Mouse (Mus musculus) forelimb bud, embryonic 11.5 days (tissue): ENCODE measurements around the gene Mroh9.
A peak's percentile ranks its signal among the peaks of the same experiment; 100 is the strongest.

Source experiments
- DNase-seq: peaks from one replicate; pipeline ENCODE4 v3.0.0-alpha.2; 2012; ENCODE audit warnings: low read depth, low spot score

Mroh9 gene

GRCm38 (mm10) chr1:163085570-163085969, at the start of gene Mroh9:
TSS of gene Mroh9 (minus strand) at chr1:163085670.
- DNase-seq, result no peak

- no peak for DNase-seq
Measured at GRCm38 (mm10) chr1:163129976-163130375, 44.5 kb upstream of the Mroh9 start.

DNA sequence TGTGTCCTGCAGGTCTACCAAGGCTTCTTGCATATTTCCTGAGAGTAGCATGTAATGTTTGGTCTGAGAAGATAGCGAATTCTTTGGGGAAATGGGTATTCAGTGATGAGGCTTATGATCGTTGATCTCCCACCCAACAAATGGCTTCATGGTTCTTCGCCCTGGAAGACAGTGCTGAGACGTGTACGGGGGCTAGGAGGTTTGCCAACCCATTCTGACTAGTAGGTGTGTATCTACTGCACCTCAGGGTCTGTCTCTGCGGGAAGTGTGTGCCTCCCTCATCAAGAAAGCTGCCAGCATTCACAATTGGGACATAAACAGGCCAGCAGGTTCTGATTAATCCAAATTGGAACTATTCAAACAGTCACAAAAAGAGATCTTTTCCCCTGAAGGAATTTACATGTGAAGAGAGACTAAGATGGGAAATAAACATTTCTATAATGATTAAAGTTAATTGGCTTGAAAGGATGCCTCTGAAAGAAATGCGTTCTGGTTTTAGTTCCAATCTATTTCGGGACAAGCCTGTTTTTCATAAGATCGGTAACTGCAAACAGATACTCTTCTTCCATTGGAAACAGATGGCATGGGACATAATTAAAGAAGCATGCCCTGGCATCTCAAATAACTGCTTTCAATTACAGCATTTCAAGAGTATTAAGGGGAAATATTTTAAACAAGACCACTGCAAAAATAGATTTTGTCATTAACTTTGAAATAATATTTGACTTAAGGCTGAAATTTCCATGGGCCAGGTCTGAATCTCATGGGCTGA, 43.8 kb upstream of the Mroh9 start:
- DNase-seq, result peak; percentile 68

DNA sequence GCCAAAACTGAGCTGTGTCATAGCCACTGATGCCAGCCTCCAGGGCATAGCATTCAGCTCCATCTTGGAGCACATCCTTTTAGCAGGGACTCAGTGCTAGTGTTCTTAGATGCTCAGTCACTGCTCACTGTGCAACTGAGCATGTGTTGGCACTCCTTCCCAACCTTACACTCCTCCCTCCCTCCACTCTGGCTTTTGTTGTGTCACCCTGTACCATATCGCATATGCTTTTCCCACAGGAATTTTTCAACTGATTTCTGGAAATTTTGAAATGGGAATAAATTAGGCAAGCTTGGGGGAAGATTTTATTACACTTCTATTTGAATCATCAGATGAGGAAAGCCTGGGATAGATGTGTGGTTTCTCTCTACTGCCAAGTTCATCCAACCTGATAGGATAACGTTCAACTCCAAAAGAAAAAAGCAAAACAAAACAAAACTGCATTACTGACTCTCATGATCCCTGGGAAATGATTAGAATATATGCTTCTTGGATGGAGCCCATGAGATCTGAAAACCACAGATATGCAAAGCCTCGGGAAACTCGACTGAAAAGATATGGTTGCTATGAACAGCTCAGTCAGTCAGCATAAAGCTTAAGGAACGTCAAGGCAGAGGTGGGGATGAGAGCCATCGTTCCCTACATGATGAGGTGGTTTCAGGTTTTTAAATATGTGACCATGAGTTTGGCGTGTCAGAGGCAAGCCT, 40.9 kb upstream of the Mroh9 start:
- DNase-seq, result no peak

GRCm38 (mm10) chr1:163122414-163122813, 36.9 kb upstream of the Mroh9 start:
- no peak for DNase-seq

- DNase-seq, result no peak
Measured at GRCm38 (mm10) chr1:163113461-163114174, 28.1 kb upstream of the Mroh9 start.

DNA sequence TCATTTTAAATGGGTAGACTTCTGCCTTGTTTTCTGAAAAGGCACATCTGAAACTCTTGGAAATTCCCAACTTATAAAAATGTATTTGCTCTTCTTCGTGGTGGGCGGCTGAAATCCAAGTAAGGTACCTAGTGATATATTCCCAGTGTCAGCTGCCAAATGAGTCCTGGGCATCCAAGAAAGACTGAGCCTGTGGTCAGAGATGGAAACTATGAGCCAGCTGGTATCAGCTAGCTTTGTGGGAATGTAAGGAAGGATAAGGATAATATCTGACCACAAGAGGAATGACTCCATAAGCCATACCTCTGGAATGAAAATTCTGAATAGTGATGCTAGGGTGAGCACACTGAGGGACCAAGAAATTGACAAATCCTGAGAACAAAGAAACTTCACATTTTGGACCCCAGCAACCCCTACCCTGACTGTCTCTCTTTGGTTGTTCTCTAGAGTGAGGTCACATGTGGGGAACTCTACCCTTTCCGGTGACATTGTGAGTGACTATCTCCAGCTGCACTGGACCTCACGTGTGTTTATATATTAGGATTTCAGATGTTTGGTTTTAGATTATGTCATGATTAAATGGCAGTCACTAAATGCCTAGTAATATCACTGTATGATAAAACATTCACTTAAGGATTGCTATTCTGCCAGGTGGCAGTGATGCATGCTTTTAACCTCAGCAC, 27.2 kb upstream of the Mroh9 start:
- DNase-seq, result no peak

DNA sequence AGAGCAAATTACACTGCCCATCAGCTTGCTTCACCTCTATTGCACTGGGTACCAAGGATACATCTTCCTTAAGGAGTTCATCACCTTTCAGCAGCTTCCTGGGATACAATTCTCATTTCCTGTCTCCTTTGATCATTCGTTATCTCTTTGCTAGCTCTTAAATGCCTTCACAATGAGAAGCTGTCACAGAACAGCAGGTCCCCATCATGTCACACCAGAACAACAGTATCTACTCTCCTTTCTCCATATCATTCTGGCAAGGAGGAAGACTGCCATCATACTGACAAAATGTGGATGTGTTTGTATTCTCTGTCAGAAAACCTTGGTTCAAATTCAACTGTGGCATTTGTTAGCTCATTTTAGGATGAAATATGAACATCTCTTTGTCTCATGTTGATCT, 19.5 kb upstream of the Mroh9 start:
- DNase-seq, result no peak

GRCm38 (mm10) chr1:163091438-163092155, 6.1 kb upstream of the Mroh9 start:
- peak; percentile 53 for DNase-seq

DNA sequence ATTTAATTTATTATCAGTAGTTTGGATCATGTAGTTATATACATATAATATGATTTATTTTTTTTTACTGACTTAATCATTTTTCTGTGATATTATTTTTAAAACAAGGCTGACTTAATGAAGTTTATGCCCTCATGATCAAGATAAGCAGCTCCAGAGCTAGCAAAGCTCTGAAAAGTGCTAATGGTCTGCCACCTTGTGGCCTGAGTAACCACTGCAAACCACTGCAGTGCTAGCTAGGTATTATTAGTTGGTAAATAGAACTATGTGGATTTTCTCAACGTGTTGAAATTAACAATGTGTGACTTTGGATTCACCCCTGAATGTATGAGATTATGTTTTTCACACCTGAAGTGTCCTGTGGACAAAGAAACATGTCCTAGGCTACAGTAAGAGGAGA, 15.0 kb downstream of the Mroh9 start:
- peak; percentile 52 for DNase-seq

DNA sequence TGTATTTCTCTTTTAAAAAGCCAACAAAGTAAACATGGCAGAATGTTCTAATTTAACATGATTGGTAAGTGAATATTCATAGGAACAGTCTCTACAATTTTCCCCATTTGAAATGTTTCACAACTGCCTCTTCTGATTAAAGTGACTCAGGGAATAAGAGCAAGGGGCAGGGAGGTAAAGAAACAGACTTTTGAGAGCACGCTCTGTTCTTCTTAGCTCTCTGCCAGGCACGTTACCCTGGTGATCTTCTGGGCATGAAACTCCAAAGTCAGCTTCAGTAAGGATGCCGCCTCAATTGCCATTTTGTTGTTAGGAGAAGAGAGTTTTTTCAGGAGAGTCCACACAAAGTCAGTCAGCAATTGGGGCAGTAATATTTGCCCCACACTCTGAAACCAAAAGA, 25.1 kb downstream of the Mroh9 start:
- DNase-seq, result no peak

DNA sequence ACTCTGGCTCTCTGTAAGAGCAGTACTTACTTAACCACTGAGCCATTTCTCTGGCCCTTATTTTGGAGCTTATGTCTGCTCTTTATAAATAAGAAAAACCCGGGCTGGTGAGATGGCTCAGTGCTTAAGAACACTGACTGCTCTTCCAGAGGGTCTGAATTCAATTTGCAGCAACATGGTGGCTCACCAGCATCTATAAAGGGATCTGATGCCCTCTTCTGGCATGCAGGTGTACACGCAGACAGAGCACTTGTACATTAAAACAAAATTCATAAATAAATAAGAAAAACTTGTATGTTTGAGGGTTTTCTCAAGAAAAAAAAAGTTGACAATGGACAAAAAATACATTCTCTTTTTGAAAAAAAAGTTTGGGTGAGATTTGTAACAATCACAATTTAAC, 28.1 kb downstream of the Mroh9 start:
- peak; percentile 35 for DNase-seq

DNA sequence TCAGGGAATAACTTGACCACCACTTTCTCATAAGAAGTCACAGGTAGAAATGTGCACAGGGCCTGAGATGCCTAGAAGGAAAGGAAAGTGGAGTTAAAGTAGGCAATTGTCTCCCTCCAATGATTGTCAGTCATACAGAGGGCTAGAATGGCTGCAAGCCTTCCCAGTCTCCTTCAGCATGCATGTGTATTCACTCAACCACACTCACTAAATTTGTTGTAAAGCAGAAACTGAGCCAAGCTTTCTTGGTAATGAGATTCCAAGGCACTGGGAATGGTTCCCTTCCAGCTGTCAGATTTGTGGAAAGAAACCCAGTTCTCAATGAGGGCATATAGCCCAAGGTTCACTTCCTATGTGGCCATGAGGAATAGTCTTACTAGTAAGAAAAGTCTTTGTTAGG, 29.8 kb downstream of the Mroh9 start:
- DNase-seq, result no peak

GRCm38 (mm10) chr1:163023075-163023474, 62.4 kb downstream of the Mroh9 start:
- DNase-seq, result no peak

- DNase-seq, result no peak
Measured at GRCm38 (mm10) chr1:163009220-163009619, 76.2 kb downstream of the Mroh9 start.

- no peak for DNase-seq
Measured at GRCm38 (mm10) chr1:163003496-163003895, 82.0 kb downstream of the Mroh9 start.

GRCm38 (mm10) chr1:163001271-163001829, 84.1 kb downstream of the Mroh9 start:
- no peak for DNase-seq

DNA sequence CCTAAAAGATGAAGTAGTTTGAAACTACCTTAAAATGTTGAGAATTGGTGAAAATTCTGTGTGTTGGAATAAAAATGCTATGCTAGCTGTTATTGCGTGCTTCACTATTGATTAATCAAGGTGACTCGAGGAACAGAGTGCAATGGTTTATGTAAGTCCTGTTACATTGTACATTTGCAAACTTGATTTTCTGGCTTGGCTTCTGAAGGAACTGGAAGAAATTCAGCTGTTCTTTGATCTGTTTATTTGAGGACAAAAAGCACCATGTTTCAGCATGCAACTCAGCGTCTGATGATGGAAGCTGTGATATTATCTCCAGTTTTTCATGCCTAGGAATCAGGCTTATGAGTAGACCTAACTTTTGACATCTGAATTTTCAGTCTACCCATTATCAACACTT, 97.9 kb downstream of the Mroh9 start:
- DNase-seq, result no peak

GRCm38 (mm10) chr1:162986777-162987176, 98.7 kb downstream of the Mroh9 start:
- no peak for DNase-seq

- DNase-seq, result no peak
Measured at GRCm38 (mm10) chr1:162986121-162986748, 99.2 kb downstream of the Mroh9 start.
